Mouse (Mus musculus) neural tube, embryonic 12.5 days (tissue): ENCODE results near the gene Dcpp3. TPM values are rescaled to one million over a fixed set of nuclear protein-coding genes. Genes with fewer than 3 reads are reported as not detected.
"Not testable (repeated sequence)": the region's sequence is repeated elsewhere in the genome, so short reads cannot be mapped to it uniquely, and the experiment has no call there.

Source experiments
- ATAC-seq: fragments of 200-750 bp; cut with Nextera tagmentation; 2 replicates; pipeline ENCODE4 v1.8.0; 2017; ENCODE audit warnings: low read depth, mild to moderate bottlenecking, moderate TSS enrichment, moderate library complexity; ENCODE audit not compliant: low FRiP score
- H3K27ac ChIP-seq: fragments of 300-500 bp; sonication (generic); 2 replicates; pipeline ENCODE4 v1.5.1; 2016
- H3K27me3 ChIP-seq: fragments of 300-500 bp; sonication (generic); replicated peaks from 2 replicates; pipeline ENCODE4 v1.6.1; 2016; ENCODE audit warnings: mild to moderate bottlenecking
- H3K36me3 ChIP-seq: fragments of 300-500 bp; sonication (generic); 2 replicates; pipeline ENCODE4 v1.6.1; 2016; ENCODE audit warnings: mild to moderate bottlenecking
- H3K4me1 ChIP-seq: fragments of 300-500 bp; sonication (generic); 2 replicates; pipeline ENCODE4 v1.6.1; 2016
- H3K4me2 ChIP-seq: fragments of 300-500 bp; sonication (generic); replicated peaks from 2 replicates; pipeline ENCODE4 v1.6.1; 2016; ENCODE audit warnings: mild to moderate bottlenecking
- H3K4me3 ChIP-seq: fragments of 300-500 bp; sonication (generic); 2 replicates; pipeline ENCODE4 v1.5.1; 2016
- H3K9ac ChIP-seq: fragments of 300-500 bp; sonication (generic); 2 replicates; pipeline ENCODE4 v1.6.1; 2016; ENCODE audit warnings: mild to moderate bottlenecking
- H3K9me3 ChIP-seq: fragments of 300-500 bp; sonication (generic); 2 replicates; pipeline ENCODE4 v1.6.1; 2016; ENCODE audit warnings: mild to moderate bottlenecking
- WGBS: fragments of 180-500 bp; shearing (Covaris S2); methylation state at CpG from one replicate; pipeline ENCODE4 v1.1.7; 2016; 5-methylcytosine and 5-hydroxymethylcytosine counted together
- polyA plus RNA-seq: library from polyadenylated mRNA; unstranded; fragments of >200 nt; fragmentation: Nextera tagmentation; extraction: Ambion mirVana; gene quantifications from 2 replicates; pipeline ENCODE4 v1.2.1, GENCODE M21; 2016

The Dcpp3 gene
- polyA plus RNA-seq, 1 experiment from 2014 or later = not detected

DNA sequence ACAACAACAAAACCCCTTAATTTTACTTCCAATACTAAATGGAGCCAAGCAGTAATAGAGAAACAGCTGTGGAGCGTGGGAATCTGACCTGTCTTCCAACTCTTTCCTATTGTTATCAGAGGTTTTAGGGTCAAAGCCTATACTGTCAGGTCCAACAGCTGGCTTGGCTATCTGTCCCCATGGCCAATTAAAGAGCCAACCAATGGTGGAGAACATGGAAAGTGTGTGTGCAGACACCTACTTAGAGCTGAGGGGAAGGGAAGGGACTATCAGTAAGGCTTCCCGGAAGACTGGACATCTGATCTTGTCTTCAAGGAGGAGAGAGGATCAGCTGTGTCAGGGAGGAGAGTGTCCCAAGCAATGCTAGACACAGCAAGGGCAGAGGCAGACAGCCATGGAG is 31.8 kb downstream of the Dcpp3 start:
- no peaks in the 10 kb centered on the region for H3K27me3 ChIP-seq
- WGBS = 80% methylated on average over 2 of the region's 2 CpGs
- H3K4me3 ChIP-seq = no peak overlapping the region
- H3K9me3 ChIP-seq = no peaks in the 10 kb centered on the region
- H3K4me1 ChIP-seq = no peaks in the 10 kb centered on the region
- no peaks in the 10 kb centered on the region for H3K36me3 ChIP-seq
- H3K27ac ChIP-seq = no peak overlapping the region
- H3K9ac ChIP-seq = no peak overlapping the region
- no peak for ATAC-seq
- H3K4me2 ChIP-seq = no peak overlapping the region

DNA sequence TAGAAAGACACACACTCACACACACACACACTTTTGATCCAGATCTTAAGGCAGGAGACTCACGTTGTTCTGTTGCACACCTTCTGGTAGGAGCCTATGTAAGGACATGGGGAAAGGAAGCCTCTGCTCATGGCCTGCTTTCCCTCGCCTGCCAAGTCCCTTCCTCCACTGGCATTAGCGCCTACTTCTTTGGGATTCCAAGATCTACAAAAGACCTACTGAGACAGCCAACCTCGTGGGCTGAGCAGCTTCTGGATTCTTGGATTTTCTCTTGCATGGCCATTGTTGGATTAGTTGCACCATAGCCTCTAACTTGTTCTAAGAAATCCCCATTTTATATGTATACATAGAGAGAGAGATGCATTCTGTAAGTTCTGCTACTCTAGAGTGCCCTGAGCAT is 33.6 kb downstream of the Dcpp3 start:
- H3K27ac ChIP-seq, H3K36me3 ChIP-seq, H3K4me2 ChIP-seq, H3K9ac ChIP-seq, ATAC-seq, H3K9me3 ChIP-seq, H3K4me1 ChIP-seq, H3K27me3 ChIP-seq, H3K4me3 ChIP-seq: not testable (repeated sequence)
- 82% methylated on average over 4 of the region's 4 CpGs for WGBS

- Histone ChIP-seq H3K27ac (no peak within 1 kb of the TSS), H3K4me1 (no peaks in the 10 kb centered on the region), H3K36me3 (no peaks in the 10 kb centered on the region), H3K9me3 (no peaks in the 10 kb centered on the region), H3K27me3 (no peaks in the 10 kb centered on the region), H3K4me2 (no peak within 1 kb of the TSS), H3K9ac (no peak within 1 kb of the TSS), H3K4me3 (no peak within 1 kb of the TSS)
- WGBS = 76% methylated on average over 5 of the region's 5 CpGs
- no peak for ATAC-seq
These were observed 37.9 kb downstream of the Dcpp3 start, which contains the start of gene Sbpl for GRCm38 (mm10) chr17:23955174-23955573. Gene Sbpl, minus strand, starts transcription at chr17:23955274.

- no peaks in the 10 kb centered on the region for H3K9me3 ChIP-seq
- no peak overlapping the region for H3K9ac ChIP-seq
- no peaks in the 10 kb centered on the region for H3K36me3 ChIP-seq
- no peaks in the 10 kb centered on the region for H3K27me3 ChIP-seq
- 44% methylated on average over 3 of the region's 3 CpGs for WGBS
- no peaks in the 10 kb centered on the region for H3K4me1 ChIP-seq
- no peak overlapping the region for H3K4me3 ChIP-seq
- H3K4me2 ChIP-seq = no peak overlapping the region
- peak; percentile 93 for ATAC-seq
- H3K27ac ChIP-seq = no peak overlapping the region
These were observed 43.0 kb downstream of the Dcpp3 start for GRCm38 (mm10) chr17:23960084-23960738.

- Histone ChIP-seq H3K9ac (no peak overlapping the region), H3K9me3 (no peaks in the 10 kb centered on the region), H3K4me3 (no peak overlapping the region), H3K27me3 (no peaks in the 10 kb centered on the region), H3K4me1 (no peaks in the 10 kb centered on the region), H3K27ac (no peak overlapping the region), H3K4me2 (no peak overlapping the region), H3K36me3 (no peaks in the 10 kb centered on the region)
- WGBS = 27% methylated on average over 4 of the region's 4 CpGs
- ATAC-seq = no peak
These were observed 44.4 kb downstream of the Dcpp3 start for GRCm38 (mm10) chr17:23961573-23962122.

DNA sequence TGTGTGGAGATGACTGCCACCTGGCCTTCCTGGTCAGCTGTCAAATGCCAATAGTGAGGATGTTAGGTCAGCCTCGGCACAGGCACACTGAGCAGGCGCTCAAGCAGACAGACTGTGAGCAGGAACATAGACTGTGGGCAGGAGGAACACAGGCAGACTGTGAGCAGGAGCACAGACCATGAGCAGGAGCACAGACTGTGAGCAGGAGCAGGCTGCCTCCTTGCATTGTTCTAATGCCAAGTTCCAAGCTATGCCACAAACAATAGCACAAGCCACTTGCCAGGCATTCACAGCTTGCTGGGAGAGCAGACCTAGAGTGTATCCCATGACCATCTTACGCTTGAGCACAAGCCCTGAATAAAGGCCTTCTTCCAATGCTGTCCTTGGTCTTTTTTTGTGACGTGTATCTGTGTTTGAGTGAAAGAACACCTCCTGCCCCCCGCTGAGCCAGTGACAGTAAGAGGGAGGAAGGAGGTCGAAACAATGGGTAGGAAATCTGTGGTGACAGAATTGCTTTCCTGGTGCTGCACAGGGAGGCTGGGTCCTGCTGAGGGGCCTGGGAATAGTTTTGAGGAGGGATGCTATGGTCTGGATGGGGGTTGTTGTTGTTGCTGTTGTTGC is 48.7 kb downstream of the Dcpp3 start:
- no peak for ATAC-seq
- H3K27me3 ChIP-seq = no peaks in the 10 kb centered on the region
- no peaks in the 10 kb centered on the region for H3K9me3 ChIP-seq
- H3K9ac ChIP-seq = no peak overlapping the region
- H3K4me1 ChIP-seq = no peaks in the 10 kb centered on the region
- no peak overlapping the region for H3K4me2 ChIP-seq
- no peaks in the 10 kb centered on the region for H3K36me3 ChIP-seq
- no peak overlapping the region for H3K4me3 ChIP-seq
- no peak overlapping the region for H3K27ac ChIP-seq
- 33% methylated on average over 6 of the region's 6 CpGs for WGBS

GRCm38 (mm10) chr17:23966658-23967401 is 49.6 kb downstream of the Dcpp3 start:
- Histone ChIP-seq H3K4me3 (no peak overlapping the region), H3K4me2 (no peak overlapping the region)
- WGBS = 88% methylated on average over 10 of the region's 10 CpGs

GRCm38 (mm10) chr17:23968780-23969179 is 51.5 kb downstream of the Dcpp3 start:
- H3K27me3 ChIP-seq = no peaks in the 10 kb centered on the region
- whole genome bisulfite sequencing = 43% methylated on average over 2 of the region's 2 CpGs
- ATAC-seq = no peak
- no peak overlapping the region for H3K9ac ChIP-seq
- no peak overlapping the region for H3K27ac ChIP-seq
- no peaks in the 10 kb centered on the region for H3K9me3 ChIP-seq
- H3K4me2 ChIP-seq = no peak overlapping the region
- H3K36me3 ChIP-seq = no peaks in the 10 kb centered on the region
- H3K4me1 ChIP-seq = no peaks in the 10 kb centered on the region
- no peak overlapping the region for H3K4me3 ChIP-seq

More at GRCm38 (mm10) chr17:23966658-23967401, 49.6 kb downstream of the Dcpp3 start:
- Histone ChIP-seq H3K27ac (no peak overlapping the region), H3K9me3 (no peaks in the 10 kb centered on the region), H3K4me1 (no peaks in the 10 kb centered on the region), H3K27me3 (no peaks in the 10 kb centered on the region), H3K9ac (no peak overlapping the region), H3K36me3 (no peaks in the 10 kb centered on the region)
- no peak for ATAC-seq

Other genes starting within 250 kb of the Dcpp3 start
- 69.2 and 74.4 TPM in 2 replicates for gene Hcfc1r1, start 243.9 kb upstream of the Dcpp3 start, polyA plus RNA-seq
- 54.0 and 57.6 TPM in 2 replicates for gene Thoc6, start 243.6 kb upstream of the Dcpp3 start, polyA plus RNA-seq
- gene Tnfrsf12a, start 240.0 kb upstream of the Dcpp3 start, polyA plus RNA-seq = 3.1 and 3.9 TPM in 2 replicates
- gene Cldn6, start 238.2 kb upstream of the Dcpp3 start, polyA plus RNA-seq = 2.7 and 3.6 TPM in 2 replicates
- gene Cldn9, start 233.4 kb upstream of the Dcpp3 start, polyA plus RNA-seq = 0.74 and 1.9 TPM in 2 replicates
- 0.79 and 1.1 TPM in 2 replicates for gene 1520401A03Rik, start 194.7 kb upstream of the Dcpp3 start, polyA plus RNA-seq
- 32.7 and 34.1 TPM in 2 replicates for gene Pkmyt1, start 191.1 kb upstream of the Dcpp3 start, polyA plus RNA-seq
- gene Paqr4, start 176.6 kb upstream of the Dcpp3 start, polyA plus RNA-seq = 41.7 and 41.8 TPM in 2 replicates
- gene Kremen2, start 171.6 kb upstream of the Dcpp3 start, polyA plus RNA-seq = 5.8 and 6.1 TPM in 2 replicates
- gene Flywch1, start 145.9 kb upstream of the Dcpp3 start, polyA plus RNA-seq = 234 and 241 TPM in 2 replicates
- 47.0 and 47.5 TPM in 2 replicates for gene Flywch2, start 131.4 kb upstream of the Dcpp3 start, polyA plus RNA-seq
- 617 and 693 TPM in 2 replicates for gene Srrm2, start 126.9 kb upstream of the Dcpp3 start, polyA plus RNA-seq
- gene Elob, start 88.3 kb upstream of the Dcpp3 start, polyA plus RNA-seq = 1,078 and 1,213 TPM in 2 replicates
- gene Prss33, start 81.4 kb upstream of the Dcpp3 start, polyA plus RNA-seq = not detected in 2 replicates
- not detected in 2 replicates for gene Prss32, start 73.6 kb upstream of the Dcpp3 start, polyA plus RNA-seq
- 1.2 and 1.7 TPM in 2 replicates for gene Prss41, start 73.3 kb upstream of the Dcpp3 start, polyA plus RNA-seq
- not detected in 2 replicates for gene Prss21, start 49.4 kb upstream of the Dcpp3 start, polyA plus RNA-seq
- gene Dcpp1, start 36.6 kb upstream of the Dcpp3 start, polyA plus RNA-seq = not detected in 2 replicates
- gene Dcpp2, start 36.6 kb upstream of the Dcpp3 start, polyA plus RNA-seq = not detected in 2 replicates
- not detected in 2 replicates for gene Sbp, start 24.2 kb downstream of the Dcpp3 start, polyA plus RNA-seq
- gene Sbpl, start 37.8 kb downstream of the Dcpp3 start, polyA plus RNA-seq = not detected in 2 replicates
- not detected in 2 replicates for gene Prss30, start 63.1 kb downstream of the Dcpp3 start, polyA plus RNA-seq
- 0.24 TPM in 1 of 2 replicates, not detected in the other for gene Prss22, start 80.6 kb downstream of the Dcpp3 start, polyA plus RNA-seq
- 0.15 and 0.35 TPM in 2 replicates for gene Prss27, start 120.7 kb downstream of the Dcpp3 start, polyA plus RNA-seq
- gene Kctd5, start 156.0 kb downstream of the Dcpp3 start, polyA plus RNA-seq = 99.4 and 99.6 TPM in 2 replicates
- 53.4 and 58.4 TPM in 2 replicates for gene Pdpk1, start 233.5 kb downstream of the Dcpp3 start, polyA plus RNA-seq
- 36.0 and 41.2 TPM in 2 replicates for gene Amdhd2, start 246.3 kb downstream of the Dcpp3 start, polyA plus RNA-seq